Mouse (Mus musculus) c-Kit-positive CD71-negative TER-119-negative erythroid progenitor cells, embryonic 14.5 days (primary cell): ENCODE results near the gene Emc4.

Experiments used
- DNase-seq: peaks from one replicate; pipeline ENCODE4 v3.0.0-alpha.2; 2013; ENCODE audit warnings: low read depth

The Emc4 gene

GRCm38 (mm10) chr2:112367726-112368673, at the start of gene Emc4:
Emc4 (minus strand) TSS chr2:112368027.
- peak; percentile 89 for DNase-seq

- no peak for DNase-seq
Measured at GRCm38 (mm10) chr2:112407030-112407429, 39.2 kb upstream of the Emc4 start.

- no peak for DNase-seq
Measured at GRCm38 (mm10) chr2:112396649-112397048, 28.8 kb upstream of the Emc4 start.

GRCm38 (mm10) chr2:112393958-112394357, 26.1 kb upstream of the Emc4 start:
- DNase-seq: no peak

- DNase-seq: no peak
Measured at GRCm38 (mm10) chr2:112392689-112393088, 24.9 kb upstream of the Emc4 start.

- no peak for DNase-seq
Measured at GRCm38 (mm10) chr2:112391346-112392000, 23.6 kb upstream of the Emc4 start.

GRCm38 (mm10) chr2:112390843-112391242, 23.0 kb upstream of the Emc4 start:
- DNase-seq: no peak

- DNase-seq: no peak
Measured at GRCm38 (mm10) chr2:112381219-112381618, 13.4 kb upstream of the Emc4 start.

GRCm38 (mm10) chr2:112380131-112380530, 12.3 kb upstream of the Emc4 start:
- no peak for DNase-seq

- DNase-seq: peak; percentile 90
Measured at GRCm38 (mm10) chr2:112378973-112379898, 11.4 kb upstream of the Emc4 start, which contains the start of gene Katnbl1. Katnbl1 (plus strand) TSS chr2:112379211.

GRCm38 (mm10) chr2:112374610-112375009, 6.8 kb upstream of the Emc4 start:
- no peak for DNase-seq

- no peak for DNase-seq
Measured at GRCm38 (mm10) chr2:112373141-112373540, 5.3 kb upstream of the Emc4 start.

GRCm38 (mm10) chr2:112369941-112370340, 2.1 kb upstream of the Emc4 start:
- DNase-seq: no peak

- DNase-seq: no peak
Measured at GRCm38 (mm10) chr2:112367222-112367621, 605 bp downstream of the Emc4 start.

- no peak for DNase-seq
Measured at GRCm38 (mm10) chr2:112360781-112361169, 7.1 kb downstream of the Emc4 start.

- no peak for DNase-seq
Measured at GRCm38 (mm10) chr2:112360012-112360780, 7.6 kb downstream of the Emc4 start.

- DNase-seq: no peak
Measured at GRCm38 (mm10) chr2:112359611-112360010, 8.2 kb downstream of the Emc4 start.

GRCm38 (mm10) chr2:112353685-112354455, 14.0 kb downstream of the Emc4 start:
- no peak for DNase-seq

GRCm38 (mm10) chr2:112348246-112348645, 19.6 kb downstream of the Emc4 start:
- no peak for DNase-seq

- no peak for DNase-seq
Measured at GRCm38 (mm10) chr2:112341117-112341516, 26.7 kb downstream of the Emc4 start.
